Mouse (Mus musculus) ovary, adult 18-20 months (tissue): ENCODE results near the gene Rbm39.

Source experiments
- DNase-seq: peaks from one replicate; pipeline ENCODE4 v3.0.0; 2022; ENCODE audit warnings: low spot score, mixed read lengths

Rbm39 gene

DNA sequence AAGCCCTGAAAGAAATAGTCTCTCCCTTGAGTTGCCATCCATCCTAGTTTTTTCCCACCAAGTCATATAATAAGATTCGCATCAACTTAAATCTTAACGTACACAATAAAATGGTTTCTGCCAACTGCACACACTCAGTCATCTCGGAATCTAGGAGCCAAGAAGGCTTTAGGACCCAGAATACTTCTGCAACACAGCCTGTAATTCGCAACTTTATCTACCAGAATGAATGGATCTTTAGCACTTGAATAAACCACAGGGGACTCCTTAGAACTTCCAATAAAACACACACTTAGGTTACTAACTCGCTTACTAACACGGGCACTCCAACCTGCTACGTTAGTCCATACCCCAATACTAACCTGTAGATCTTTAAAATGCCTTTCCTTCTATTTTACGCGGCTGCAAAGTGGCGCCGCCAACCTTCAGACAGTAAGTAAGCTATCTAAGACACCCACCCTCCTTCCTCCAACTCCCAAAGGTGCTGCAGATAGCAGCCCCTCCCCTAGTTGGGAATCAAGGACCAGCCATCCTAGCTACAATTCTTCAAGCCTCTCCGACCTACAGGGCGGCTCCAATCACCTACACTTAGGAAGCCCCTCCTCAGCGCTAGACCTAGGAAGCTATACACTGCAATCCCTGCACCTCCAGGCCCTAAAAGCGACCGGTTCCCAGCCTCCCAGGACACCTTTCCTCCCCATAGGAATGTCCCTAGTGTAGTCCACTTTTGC, 69.2 kb downstream of the Rbm39 start:
- DNase-seq = no peak
